Comparison of ENCODE assay signal across 20 mouse cellular contexts in genomic region chr17:70294106-70294505, GRCm38 (mm10).
DNase-seq lines count a peak whose midpoint lies in the region; ATAC-seq and TF ChIP-seq lines count a peak whose summit lies in the region.
"Had no signal": no experiment of that assay in that cellular context is flagged by ENCODE, and none has a peak within 500 bp of the region (broad histone marks: within the 10 kb centered on the region; RNA-seq: fewer than 3 reads in every experiment).

No protein-coding gene starts in this region.

- no peaks in the 10 kb centered on the region for H3K4me1 ChIP-seq in forebrain, postnatal 0 days (ENCODE audit: insufficient read depth)
- H3K4me1 ChIP-seq: embryonic facial prominence, embryonic 12.5 days; heart, embryonic 13.5 days; neural tube, embryonic 15.5 days had no signal

- peak overlapping the region; percentile 58 for H3K27ac ChIP-seq in forebrain, postnatal 0 days (ENCODE audit: low read depth, low read length)
- H3K27ac ChIP-seq: embryonic facial prominence, embryonic 12.5 days; gastrocnemius, adult 2 months; heart, embryonic 13.5 days; neural tube, embryonic 15.5 days had no signal

- H3K4me3 ChIP-seq in forebrain, postnatal 0 days (ENCODE audit: low read depth, low read length) = no peak overlapping the region
- H3K4me3 ChIP-seq: embryonic facial prominence, embryonic 12.5 days; gastrocnemius, adult 2 months; heart, embryonic 13.5 days; myocyte; neural tube, embryonic 15.5 days had no signal

- no peaks in the 10 kb centered on the region for H3K36me3 ChIP-seq in forebrain, postnatal 0 days (ENCODE audit: insufficient read depth)
- H3K36me3 ChIP-seq: embryonic facial prominence, embryonic 12.5 days; heart, embryonic 13.5 days; neural tube, embryonic 15.5 days had no signal

- no peak overlapping the region for H3K4me2 ChIP-seq in forebrain, postnatal 0 days (ENCODE audit: low read depth)
- H3K4me2 ChIP-seq: embryonic facial prominence, embryonic 12.5 days; heart, embryonic 13.5 days; neural tube, embryonic 15.5 days had no signal

- peak; percentile 92 for ATAC-seq in forebrain, postnatal 0 days
- ATAC-seq: inflammation-experienced regulatory T-cells, adult 6 months had no signal

- no peak for TF ChIP-seq CTCF in forebrain, postnatal 0 days (IDR thresholded peaks at IDR 0.05; ENCODE audit: low read depth)

- WGBS in forebrain, postnatal 0 days = 58% methylated on average over 7 of the region's 7 CpGs

- no peaks in the 10 kb centered on the region for H3K9me3 ChIP-seq in forebrain, postnatal 0 days (ENCODE audit: low read length)
- H3K9me3 ChIP-seq: embryonic facial prominence, embryonic 12.5 days; heart, embryonic 13.5 days; neural tube, embryonic 15.5 days had no signal

- DNase-seq in cerebellum, postnatal 10 days = peak; percentile 26 to 33
- DNase-seq in cerebellum, adult 9-11 months = no peak
- DNase-seq in left cerebral cortex, postnatal 25 days (ENCODE audit: low spot score in 2 of 2) = peak; percentile 41 to 57
- DNase-seq in left cerebral cortex, adult 11 months (ENCODE audit: low spot score) = no peak
- peak; percentile 71 for DNase-seq in forebrain, postnatal 0 days
- DNase-seq in layer of hippocampus, postnatal 36 days = peak; percentile 50 to 54
- DNase-seq in adrenal gland, postnatal 10 days = no peak
- no peak for DNase-seq in cerebellum, adult 9-10 months
- DNase-seq: cerebellum, adult 18-20 months; gastrocnemius, adult 2 months; heart, postnatal 4 days; kidney, adult 8-10 months; left cerebral cortex, postnatal 4 days; lung, adult 2 months; lung, postnatal 36 days had no signal

- no peak overlapping the region for H3K9ac ChIP-seq in forebrain, postnatal 0 days
- H3K9ac ChIP-seq: embryonic facial prominence, embryonic 12.5 days; heart, embryonic 13.5 days; neural tube, embryonic 15.5 days had no signal

- intact Hi-C loops in left cerebral cortex, postnatal 25 days (cut with DNase I) = no loop called here

- H3K27me3 ChIP-seq in forebrain, postnatal 0 days (ENCODE audit: insufficient read depth, low read length) = no peaks in the 10 kb centered on the region
- H3K27me3 ChIP-seq: embryonic facial prominence, embryonic 12.5 days; heart, embryonic 13.5 days; neural tube, embryonic 15.5 days had no signal

Comparison
In these comparisons a context has a peak if more than half of its experiments do, and no peak if none do; other contexts are left out.
1. DNase-seq: peak in cerebellum, postnatal 10 days (2 of 2), left cerebral cortex, postnatal 25 days (2 of 2), forebrain, postnatal 0 days (single experiment) and layer of hippocampus, postnatal 36 days (2 of 2); none in cerebellum, adult 9-11 months (single experiment), left cerebral cortex, adult 11 months (single experiment), adrenal gland, postnatal 10 days (single experiment) and cerebellum, adult 9-10 months (single experiment).